Mouse (Mus musculus) kidney, embryonic 15.5 days (tissue): ENCODE data around the gene Tlr2. TPM values are rescaled to one million over a fixed set of nuclear protein-coding genes. Genes with fewer than 3 reads are reported as not detected.

Source experiments
- ATAC-seq: fragments of 200-750 bp; cut with Nextera tagmentation; replicated peaks from 2 replicates; pipeline ENCODE4 v1.8.0; 2017; ENCODE audit warnings: moderate TSS enrichment; ENCODE audit not compliant: low FRiP score
- H3K27ac ChIP-seq: fragments of 300-500 bp; sonication (generic); 2 replicates; pipeline ENCODE4 v1.5.1; 2015; ENCODE audit warnings: mild to moderate bottlenecking, inconsistent platforms
- H3K27me3 ChIP-seq: fragments of 300-500 bp; sonication (generic); 2 replicates; pipeline ENCODE4 v1.6.1; 2015; ENCODE audit warnings: inconsistent platforms
- H3K36me3 ChIP-seq: fragments of 300-500 bp; sonication (generic); 2 replicates; pipeline ENCODE4 v1.6.1; 2015; ENCODE audit warnings: inconsistent platforms
- H3K4me1 ChIP-seq: fragments of 300-500 bp; sonication (generic); 2 replicates; pipeline ENCODE4 v1.6.1; 2015; ENCODE audit warnings: inconsistent platforms
- H3K4me2 ChIP-seq: fragments of 300-500 bp; sonication (generic); 2 replicates; pipeline ENCODE4 v1.6.1; 2015; ENCODE audit warnings: moderate library complexity, mild to moderate bottlenecking, inconsistent platforms
- H3K4me3 ChIP-seq: fragments of 300-500 bp; sonication (generic); replicated peaks from 2 replicates; pipeline ENCODE4 v1.5.1; 2015; ENCODE audit warnings: mild to moderate bottlenecking, inconsistent platforms
- H3K9ac ChIP-seq: fragments of 300-500 bp; sonication (generic); 2 replicates; pipeline ENCODE4 v1.6.1; 2015; ENCODE audit warnings: mild to moderate bottlenecking, inconsistent platforms
- H3K9me3 ChIP-seq: fragments of 300-500 bp; sonication (generic); replicated peaks from 2 replicates; pipeline ENCODE4 v1.6.1; 2016; ENCODE audit warnings: inconsistent platforms
- WGBS: fragments of 180-500 bp; shearing (Covaris S2); methylation state at CpG from one replicate; pipeline ENCODE4 v1.1.7; 2015; ENCODE audit warnings: mixed read lengths; 5-methylcytosine and 5-hydroxymethylcytosine counted together
- polyA plus RNA-seq: library from polyadenylated mRNA; unstranded; fragments of >200 nt; fragmentation: Nextera tagmentation; extraction: Ambion mirVana; gene quantifications from 2 replicates; pipeline ENCODE4 v1.2.1, GENCODE M21; 2015

The Tlr2 gene
- polyA plus RNA-seq, 1 experiment from 2014 or later: 3.5 TPM

- no peak overlapping the region for H3K4me3 ChIP-seq
- no peak overlapping the region for H3K9ac ChIP-seq
- ATAC-seq: no peak
- H3K27ac ChIP-seq: no peak overlapping the region
- no peaks in the 10 kb centered on the region for H3K9me3 ChIP-seq
- WGBS: 89% methylated on average over 2 of the region's 2 CpGs
- H3K4me2 ChIP-seq: no peak overlapping the region
- H3K27me3 ChIP-seq: peaks cover 8% of the 10 kb centered on the region; the same call in 1 of the 2 replicates
- H3K4me1 ChIP-seq: peaks cover 32% of the 10 kb centered on the region
- H3K36me3 ChIP-seq: no peaks in the 10 kb centered on the region
Measured at GRCm38 (mm10) chr3:83787086-83787485, 54.5 kb downstream of the Tlr2 start.

Other genes with a start within 250 kb of the Tlr2 start
- 175 and 225 TPM in 2 replicates for gene Sfrp2, start 75.4 kb downstream of the Tlr2 start, polyA plus RNA-seq
- 35.2 and 37.5 TPM in 2 replicates for gene Tmem131l, start 198.4 kb upstream of the Tlr2 start, polyA plus RNA-seq